Mouse (Mus musculus) brain, embryonic 14.5 days (tissue): ENCODE data around the gene 1700025G04Rik. TPM values are rescaled to one million over a fixed set of nuclear protein-coding genes. Genes with fewer than 3 reads are reported as not detected.

Experiments
- DNase-seq: peaks from one replicate; pipeline ENCODE4 v3.0.0-alpha.2; 2011; ENCODE audit warnings: low read depth
- CTCF ChIP-seq: fragments of 200-500 bp; IDR thresholded peaks from 2 replicates; pipeline ENCODE4 v1.5.1; 2012; ENCODE audit warnings: inconsistent platforms, mild to moderate bottlenecking, moderate library complexity, borderline replicate concordance; ENCODE audit not compliant: insufficient read depth, insufficient read length; ENCODE audit errors: extremely low read depth
- POLR2A ChIP-seq: fragments of 200-500 bp; IDR thresholded peaks from 2 replicates; pipeline ENCODE4 v1.6.1; 2012; ENCODE audit warnings: mild to moderate bottlenecking, inconsistent platforms, borderline replicate concordance; ENCODE audit not compliant: poor library complexity, insufficient read depth, insufficient read length, severe bottlenecking; ENCODE audit errors: extremely low read depth
- polyA plus RNA-seq: library from polyadenylated mRNA; depleted of rRNA; stranded (reverse); fragments of >200 nt; gene quantifications from 2 replicates; pipeline ENCODE4 v1.2.3, GENCODE M21; 2012

Gene 1700025G04Rik
- polyA plus RNA-seq, 1 experiment, result 26.3 TPM

- TF ChIP-seq CTCF (no peak), POLR2A (no peak)
- no peak for DNase-seq
Observed at GRCm38 (mm10) chr1:152041005-152041404, 48.9 kb downstream of the 1700025G04Rik start.

- TF ChIP-seq POLR2A (no peak), CTCF (no peak)
- no peak for DNase-seq
Observed at GRCm38 (mm10) chr1:152040053-152040452, 49.9 kb downstream of the 1700025G04Rik start.

- no peak for TF ChIP-seq POLR2A
- no peak for TF ChIP-seq CTCF
Observed at GRCm38 (mm10) chr1:152039588-152039987, 50.3 kb downstream of the 1700025G04Rik start.

GRCm38 (mm10) chr1:152038086-152038485 is 51.8 kb downstream of the 1700025G04Rik start:
- no peak for DNase-seq
- TF ChIP-seq POLR2A, result no peak
- no peak for TF ChIP-seq CTCF

More at GRCm38 (mm10) chr1:152039588-152039987, 50.3 kb downstream of the 1700025G04Rik start:
- no peak for DNase-seq

GRCm38 (mm10) chr1:152037589-152037988 is 52.3 kb downstream of the 1700025G04Rik start:
- DNase-seq, result no peak
- TF ChIP-seq CTCF (no peak), POLR2A (no peak)

GRCm38 (mm10) chr1:152034766-152035165 is 55.2 kb downstream of the 1700025G04Rik start:
- no peak for DNase-seq
- TF ChIP-seq POLR2A, result no peak
- no peak for TF ChIP-seq CTCF

GRCm38 (mm10) chr1:152033731-152034130 is 56.2 kb downstream of the 1700025G04Rik start:
- DNase-seq, result no peak
- no peak for TF ChIP-seq POLR2A

- no peak for TF ChIP-seq POLR2A
- TF ChIP-seq CTCF, result no peak
- DNase-seq, result no peak
Observed at GRCm38 (mm10) chr1:152032144-152032543, 57.8 kb downstream of the 1700025G04Rik start.

GRCm38 (mm10) chr1:152030546-152030945 is 59.4 kb downstream of the 1700025G04Rik start:
- TF ChIP-seq POLR2A (no peak), CTCF (no peak)
- DNase-seq, result peak; percentile 68

GRCm38 (mm10) chr1:152028718-152029117 is 61.2 kb downstream of the 1700025G04Rik start:
- no peak for DNase-seq
- TF ChIP-seq CTCF (no peak), POLR2A (no peak)

GRCm38 (mm10) chr1:152026762-152027161 is 63.2 kb downstream of the 1700025G04Rik start:
- TF ChIP-seq POLR2A (no peak), CTCF (no peak)
- peak; percentile 64 for DNase-seq

GRCm38 (mm10) chr1:152025308-152025707 is 64.6 kb downstream of the 1700025G04Rik start:
- no peak for DNase-seq
- TF ChIP-seq CTCF (no peak), POLR2A (no peak)

- DNase-seq, result no peak
- TF ChIP-seq CTCF (no peak), POLR2A (no peak)
Observed at GRCm38 (mm10) chr1:152024019-152024787, 65.7 kb downstream of the 1700025G04Rik start.

- DNase-seq, result no peak
- no peak for TF ChIP-seq CTCF
- TF ChIP-seq POLR2A, result no peak
Observed at GRCm38 (mm10) chr1:152020812-152021211, 69.1 kb downstream of the 1700025G04Rik start.
